Mouse (Mus musculus) heart, embryonic 13.5 days (tissue): Measurements from ENCODE around the gene Cd247. TPM values are rescaled to one million over a fixed set of nuclear protein-coding genes. Genes with fewer than 3 reads are reported as not detected.

Experiments used
- ATAC-seq: fragments of 200-750 bp; cut with Nextera tagmentation; 2 replicates; pipeline ENCODE4 v1.8.0; 2017; ENCODE audit warnings: moderate TSS enrichment; ENCODE audit not compliant: insufficient number of reproducible peaks, low FRiP score, low TSS enrichment; ENCODE audit errors: extremely low read depth
- H3K27ac ChIP-seq: fragments of 300-500 bp; sonication (generic); replicated peaks from 2 replicates; pipeline ENCODE4 v1.5.1; 2015; ENCODE audit warnings: moderate library complexity, mild to moderate bottlenecking, inconsistent platforms
- H3K27me3 ChIP-seq: fragments of 300-500 bp; sonication (generic); replicated peaks from 2 replicates; pipeline ENCODE4 v1.6.1; 2015; ENCODE audit warnings: mild to moderate bottlenecking, inconsistent platforms
- H3K36me3 ChIP-seq: fragments of 300-500 bp; sonication (generic); 2 replicates; pipeline ENCODE4 v1.6.1; 2015; ENCODE audit warnings: mild to moderate bottlenecking, inconsistent platforms
- H3K4me1 ChIP-seq: fragments of 300-500 bp; sonication (generic); 2 replicates; pipeline ENCODE4 v1.6.1; 2015; ENCODE audit warnings: inconsistent platforms
- H3K4me2 ChIP-seq: fragments of 300-500 bp; sonication (generic); 2 replicates; pipeline ENCODE4 v1.6.1; 2015; ENCODE audit warnings: inconsistent platforms, mild to moderate bottlenecking, moderate library complexity
- H3K4me3 ChIP-seq: fragments of 300-500 bp; sonication (generic); 2 replicates; pipeline ENCODE4 v1.5.1; 2015; ENCODE audit warnings: moderate library complexity, mild to moderate bottlenecking, inconsistent platforms
- H3K9ac ChIP-seq: fragments of 300-500 bp; sonication (generic); 2 replicates; pipeline ENCODE4 v1.6.1; 2015; ENCODE audit warnings: inconsistent platforms, mild to moderate bottlenecking, moderate library complexity
- H3K9me3 ChIP-seq: fragments of 300-500 bp; sonication (generic); 2 replicates; pipeline ENCODE4 v1.6.1; 2016; ENCODE audit warnings: inconsistent platforms
- WGBS: fragments of 180-500 bp; shearing (Covaris S2); methylation state at CpG from one replicate; pipeline ENCODE4 v1.1.7; 2015; ENCODE audit warnings: mixed read lengths; 5-methylcytosine and 5-hydroxymethylcytosine counted together
- polyA plus RNA-seq: library from polyadenylated mRNA; unstranded; fragments of >200 nt; fragmentation: Nextera tagmentation; extraction: Ambion mirVana; gene quantifications from 2 replicates; pipeline ENCODE4 v1.2.1, GENCODE M21; 2015

Cd247 gene
- polyA plus RNA-seq, 1 experiment from 2014 or later = 0.55 TPM

DNA sequence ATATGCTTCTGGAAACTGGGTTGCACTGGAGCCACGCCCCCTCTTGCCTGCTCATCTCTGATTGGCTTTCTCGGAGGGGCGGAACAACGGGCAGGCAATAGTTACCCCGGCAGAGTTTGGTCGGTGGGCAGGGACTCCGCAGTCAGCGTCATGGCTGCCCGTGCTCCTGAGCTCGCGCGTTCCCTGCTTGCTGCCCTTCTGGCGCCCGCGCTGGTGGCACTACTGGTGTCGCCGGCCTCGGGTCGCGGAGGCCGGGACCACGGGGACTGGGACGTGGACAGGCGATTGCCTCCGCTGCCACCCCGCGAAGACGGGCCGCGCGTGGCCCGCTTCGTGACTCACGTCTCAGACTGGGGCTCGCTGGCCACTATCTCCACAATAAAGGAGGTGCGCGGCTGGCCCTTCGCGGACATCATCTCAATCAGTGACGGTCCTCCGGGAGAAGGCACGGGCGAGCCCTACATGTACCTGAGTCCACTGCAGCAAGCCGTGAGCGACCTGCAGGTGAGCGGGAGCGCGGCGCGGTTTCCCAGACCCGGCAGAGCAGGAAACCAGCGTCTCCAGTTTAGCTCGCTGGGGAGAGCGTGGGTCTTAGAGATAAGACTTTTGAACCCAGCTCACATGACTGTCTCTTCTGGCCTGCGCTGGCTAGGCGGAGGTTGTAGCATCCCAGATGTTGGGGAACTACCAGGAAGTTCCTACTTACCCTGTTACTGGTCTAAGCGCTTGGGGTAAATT lies 24.7 kb upstream of the Cd247 start, which contains the start of gene Creg1:
Gene Creg1 (plus strand): TSS at position 112 of the 738 bp plus-strand sequence.
- Histone ChIP-seq H3K9ac (peak within 1 kb of the TSS; percentile 88), H3K4me1 (peaks cover 25% of the 10 kb centered on the region), H3K9me3 (no peaks in the 10 kb centered on the region), H3K4me2 (peak within 1 kb of the TSS; percentile 95), H3K36me3 (no peaks in the 10 kb centered on the region), H3K27me3 (no peaks in the 10 kb centered on the region), H3K4me3 (peak within 1 kb of the TSS; percentile 85), H3K27ac (peak within 1 kb of the TSS; percentile 87)
- WGBS = under 1% methylated on average over 57 of the region's 57 CpGs
- peak; percentile 91 for ATAC-seq

DNA sequence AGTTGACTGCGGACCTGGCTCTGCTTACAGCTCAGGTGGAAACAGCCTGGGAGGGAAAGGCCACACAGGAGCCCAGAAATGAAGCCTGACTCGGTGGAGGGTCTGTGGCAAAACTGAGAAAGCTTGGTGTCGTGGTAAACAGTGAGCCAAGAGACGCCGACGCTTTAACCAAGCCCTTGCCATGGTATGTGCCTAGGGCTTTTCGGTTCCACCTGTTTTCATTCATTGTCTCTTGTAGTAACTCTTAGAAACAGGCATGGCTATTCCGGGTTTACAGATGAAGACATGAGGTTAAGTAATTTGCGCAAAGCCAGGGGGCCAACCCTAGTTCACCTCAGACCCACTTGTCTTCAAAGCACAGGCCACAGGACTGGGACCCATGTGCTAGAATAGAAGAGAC lies 23.9 kb upstream of the Cd247 start:
- Histone ChIP-seq H3K4me3 (peak overlapping the region; percentile 85), H3K9me3 (no peaks in the 10 kb centered on the region), H3K27me3 (no peaks in the 10 kb centered on the region), H3K4me1 (peaks cover 25% of the 10 kb centered on the region), H3K9ac (peak overlapping the region; percentile 88), H3K36me3 (no peaks in the 10 kb centered on the region), H3K4me2 (peak overlapping the region; percentile 95), H3K27ac (peak overlapping the region; percentile 87)
- 51% methylated on average over 9 of the region's 9 CpGs for WGBS
- ATAC-seq = no peak

- ATAC-seq = no peak
- Histone ChIP-seq H3K4me3 (peak overlapping the region; percentile 85), H3K4me2 (peak overlapping the region; percentile 95), H3K27me3 (no peaks in the 10 kb centered on the region), H3K4me1 (peaks cover 25% of the 10 kb centered on the region), H3K27ac (peak overlapping the region; percentile 87), H3K36me3 (peaks cover 4% of the 10 kb centered on the region), H3K9ac (peak overlapping the region; percentile 88), H3K9me3 (no peaks in the 10 kb centered on the region)
- 83% methylated on average over 11 of the region's 11 CpGs for WGBS
These were observed 23.4 kb upstream of the Cd247 start for GRCm38 (mm10) chr1:165765041-165765440.

DNA sequence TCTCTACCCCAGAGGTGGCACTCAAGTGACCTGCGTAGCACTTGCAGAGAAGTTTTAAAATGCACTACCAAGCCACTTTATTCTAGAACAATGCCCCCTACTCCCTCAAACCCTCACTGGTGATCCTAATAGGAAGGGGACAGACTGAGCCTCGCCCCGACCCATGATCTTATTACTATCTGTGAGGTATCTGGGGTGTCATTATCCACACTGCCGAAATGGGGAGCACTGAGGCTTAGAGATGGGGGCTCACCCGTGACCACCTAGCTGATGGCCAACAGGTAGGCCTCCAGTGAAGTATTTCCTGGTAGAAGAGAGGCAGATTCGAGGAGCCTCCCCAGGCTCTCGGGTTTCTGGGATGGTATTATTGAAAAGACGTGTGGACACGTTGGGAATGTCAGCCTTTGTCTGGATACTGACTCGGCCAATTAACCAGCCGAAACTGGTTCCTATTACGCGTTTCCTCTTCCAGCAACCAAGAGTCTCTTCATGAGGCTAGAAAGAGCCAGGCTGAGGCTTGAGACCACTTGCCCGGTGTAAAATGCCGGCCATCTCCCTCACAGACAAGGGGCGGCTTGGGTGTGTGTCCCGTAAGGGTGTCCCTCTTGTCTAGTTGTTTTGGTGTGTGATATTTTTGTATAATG lies 22.7 kb upstream of the Cd247 start:
- Histone ChIP-seq H3K27ac (peak overlapping the region; percentile 61), H3K27me3 (no peaks in the 10 kb centered on the region), H3K9me3 (no peaks in the 10 kb centered on the region), H3K4me2 (peak overlapping the region; percentile 95), H3K9ac (peak overlapping the region; percentile 88; the same call in 1 of the 2 replicates), H3K36me3 (peaks cover 10% of the 10 kb centered on the region), H3K4me1 (peaks cover 25% of the 10 kb centered on the region), H3K4me3 (peak overlapping the region; percentile 85)
- ATAC-seq = no peak
- WGBS = 79% methylated on average over 17 of the region's 17 CpGs

DNA sequence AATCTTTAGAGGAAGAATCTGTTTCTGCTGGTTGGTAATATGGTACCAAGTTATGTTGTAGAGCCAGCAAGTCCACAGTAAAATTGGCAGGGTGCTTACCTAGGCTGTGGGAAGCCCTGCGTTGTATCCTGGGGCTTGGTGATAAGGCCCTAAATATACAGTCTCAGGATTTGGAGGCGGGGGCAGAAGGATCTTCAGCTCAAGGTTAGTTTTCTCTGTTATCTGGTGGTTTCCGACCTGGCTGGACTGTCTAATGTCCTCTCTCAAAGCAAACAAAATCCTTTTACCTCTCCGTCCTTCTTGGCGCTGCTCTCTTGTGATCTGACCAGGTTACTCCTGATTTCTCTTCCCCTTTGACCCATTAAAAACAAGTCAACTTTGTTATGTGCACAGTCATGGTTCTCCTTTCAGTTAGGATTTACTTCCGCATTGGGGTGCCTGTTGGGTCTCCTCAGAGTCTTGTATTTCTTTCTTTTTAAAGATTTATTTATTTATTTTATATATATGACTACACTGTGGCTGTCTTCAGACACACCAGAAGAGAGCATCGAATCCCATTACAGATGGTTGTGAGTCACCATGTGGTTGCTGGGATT lies 22.1 kb upstream of the Cd247 start:
- Histone ChIP-seq H3K9me3 (no peaks in the 10 kb centered on the region), H3K9ac (peak overlapping the region; percentile 88; the same call in 1 of the 2 replicates), H3K27me3 (no peaks in the 10 kb centered on the region), H3K4me1 (peaks cover 29% of the 10 kb centered on the region), H3K4me2 (peak overlapping the region; percentile 95), H3K4me3 (peak overlapping the region; percentile 85), H3K36me3 (peaks cover 14% of the 10 kb centered on the region), H3K27ac (peak overlapping the region; percentile 61)
- no peak for ATAC-seq
- WGBS = 65% methylated on average over 7 of the region's 7 CpGs

DNA sequence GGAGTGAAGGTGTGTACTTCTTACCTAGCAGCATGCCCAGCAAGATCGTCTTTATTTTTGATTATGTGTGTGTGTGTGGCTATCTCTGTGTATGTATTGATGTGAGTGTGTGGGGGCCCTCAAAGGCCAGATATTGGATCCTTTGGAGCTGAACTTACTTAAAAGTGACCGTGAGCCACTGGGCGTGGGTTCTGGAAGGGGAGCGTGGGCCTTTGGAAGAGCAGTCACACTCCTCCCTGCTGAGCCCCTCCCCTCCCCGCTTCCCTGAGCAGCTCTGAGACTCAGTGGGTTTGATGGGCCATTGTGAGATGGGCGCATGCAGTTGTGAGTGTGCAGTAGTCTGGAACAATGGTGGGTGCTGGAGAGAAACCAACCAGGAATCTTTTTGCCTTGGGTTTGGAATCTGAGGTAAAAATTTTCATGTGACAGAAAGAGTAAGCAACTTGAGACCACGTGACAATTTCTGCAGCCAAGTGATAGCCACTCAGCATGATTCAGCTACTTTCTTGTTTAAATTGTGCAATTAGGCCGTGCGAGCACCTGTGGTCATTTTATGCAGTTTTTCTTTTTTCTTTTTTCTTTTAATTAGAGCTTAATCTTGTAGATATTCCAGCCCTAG lies 19.5 kb upstream of the Cd247 start:
- Histone ChIP-seq H3K27me3 (no peaks in the 10 kb centered on the region), H3K9me3 (no peaks in the 10 kb centered on the region), H3K4me1 (peaks cover 42% of the 10 kb centered on the region), H3K4me3 (peak overlapping the region; percentile 32), H3K9ac (peak overlapping the region; percentile 48; the same call in 1 of the 2 replicates), H3K27ac (peak overlapping the region; percentile 70), H3K4me2 (peak overlapping the region; percentile 95), H3K36me3 (peaks cover 23% of the 10 kb centered on the region)
- 74% methylated on average over 9 of the region's 9 CpGs for WGBS
- ATAC-seq = peak; percentile 29; the same call in 1 of the 2 replicates

GRCm38 (mm10) chr1:165770181-165770759 lies 18.2 kb upstream of the Cd247 start:
- Histone ChIP-seq H3K27ac (peak overlapping the region; percentile 70), H3K9ac (peak overlapping the region; percentile 34; the same call in 1 of the 2 replicates), H3K27me3 (no peaks in the 10 kb centered on the region), H3K4me3 (peak overlapping the region; percentile 32; the same call in 1 of the 2 replicates), H3K4me1 (peaks cover 29% of the 10 kb centered on the region), H3K9me3 (no peaks in the 10 kb centered on the region), H3K36me3 (peaks cover 33% of the 10 kb centered on the region), H3K4me2 (peak overlapping the region; percentile 95)
- 65% methylated on average over 10 of the region's 10 CpGs for WGBS
- no peak for ATAC-seq

DNA sequence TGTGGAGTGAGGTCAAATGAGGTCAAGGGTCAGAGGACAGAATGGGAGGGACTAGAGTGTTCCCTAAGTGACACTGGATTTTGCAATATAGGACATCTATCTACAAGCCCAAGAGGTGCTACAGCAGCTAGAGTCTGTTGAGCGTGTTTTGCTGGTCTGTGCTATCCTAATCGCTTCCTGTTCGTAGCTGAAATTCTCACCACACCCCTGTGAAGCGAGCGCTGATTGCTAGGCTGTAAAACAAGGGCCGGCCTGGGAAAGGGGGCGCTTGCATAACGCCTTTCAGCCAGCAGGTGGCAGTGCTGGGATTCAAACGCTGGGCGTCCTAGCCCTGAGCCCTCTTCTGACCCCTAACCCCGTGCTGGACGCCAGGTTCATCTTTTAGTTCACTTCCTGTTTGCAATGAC lies 17.0 kb upstream of the Cd247 start:
- H3K9me3 ChIP-seq = no peaks in the 10 kb centered on the region
- H3K9ac ChIP-seq = peak overlapping the region; percentile 47; the same call in 1 of the 2 replicates
- ATAC-seq = peak; percentile 55
- H3K4me3 ChIP-seq = peak overlapping the region; percentile 32
- WGBS = under 1% methylated on average over 12 of the region's 12 CpGs
- H3K36me3 ChIP-seq = peaks cover 33% of the 10 kb centered on the region
- peaks cover 25% of the 10 kb centered on the region for H3K4me1 ChIP-seq
- H3K27me3 ChIP-seq = peaks cover 2% of the 10 kb centered on the region; the same call in 1 of the 2 replicates
- peak overlapping the region; percentile 70; the same call in 1 of the 2 replicates for H3K27ac ChIP-seq
- H3K4me2 ChIP-seq = peak overlapping the region; percentile 95

- Histone ChIP-seq H3K9ac (peak overlapping the region; percentile 47; the same call in 1 of the 2 replicates), H3K4me1 (peaks cover 25% of the 10 kb centered on the region), H3K9me3 (no peaks in the 10 kb centered on the region), H3K36me3 (peaks cover 33% of the 10 kb centered on the region), H3K27me3 (peaks cover 5% of the 10 kb centered on the region; the same call in 1 of the 2 replicates), H3K27ac (no peak overlapping the region), H3K4me2 (peak overlapping the region; percentile 95), H3K4me3 (peak overlapping the region; percentile 32)
- no peak for ATAC-seq
- 39% methylated on average over 9 of the region's 9 CpGs for WGBS
These were observed 16.5 kb upstream of the Cd247 start for GRCm38 (mm10) chr1:165771998-165772397.

GRCm38 (mm10) chr1:165775518-165776294 lies 12.8 kb upstream of the Cd247 start:
- Histone ChIP-seq H3K27me3 (peaks cover 5% of the 10 kb centered on the region; the same call in 1 of the 2 replicates), H3K4me2 (peak overlapping the region; percentile 52), H3K4me3 (no peak overlapping the region), H3K36me3 (peaks cover 24% of the 10 kb centered on the region), H3K4me1 (peaks cover 31% of the 10 kb centered on the region), H3K9me3 (no peaks in the 10 kb centered on the region), H3K27ac (no peak overlapping the region), H3K9ac (no peak overlapping the region)
- no peak for ATAC-seq
- WGBS = 53% methylated on average over 19 of the region's 19 CpGs
